Mouse (Mus musculus): ENCODE measurements around the gene Mical2. TPM values are rescaled to one million over a fixed set of nuclear protein-coding genes. Genes with fewer than 3 reads are reported as not detected.

Gene Mical2
- polyA plus RNA-seq, 2 experiments = 5.0 to 7.5 TPM

- no peaks in the 10 kb centered on the region for H3K27me3 ChIP-seq (ENCODE audit: control insufficient read depth, insufficient read depth, low read length)
- no peak overlapping the region for H3K9ac ChIP-seq (ENCODE audit: low read depth, low read length, severe bottlenecking)
- no peak for DNase-seq (ENCODE audit: low spot score)
- 84% methylated on average over 4 of the region's 4 CpGs for WGBS
- H3K9me3 ChIP-seq (ENCODE audit: control insufficient read depth, low read length) = no peaks in the 10 kb centered on the region
- H3K36me3 ChIP-seq (ENCODE audit: control insufficient read depth, insufficient read depth, low read length) = no peaks in the 10 kb centered on the region
- H3K4me2 ChIP-seq (replicated peaks; ENCODE audit: low read depth, low read length, severe bottlenecking) = no peak overlapping the region
- no peak overlapping the region for H3K4me3 ChIP-seq (replicated peaks; ENCODE audit: low read length)
- TF ChIP-seq POLR2A (IDR thresholded peaks at IDR 0.05; ENCODE audit: borderline replicate concordance, extremely low read depth, insufficient read depth, insufficient read length) = no peak
- ATAC-seq (ENCODE audit: low FRiP score, low read depth) = no peak
- H3K4me1 ChIP-seq (ENCODE audit: control insufficient read depth, insufficient read depth, low read length) = peaks cover 36% of the 10 kb centered on the region
- H3K27ac ChIP-seq (replicated peaks; ENCODE audit: low read depth, low read length) = no peak overlapping the region
Measured at GRCm38 (mm10) chr7:112457373-112457772, 231.7 kb downstream of the Mical2 start.

- TF ChIP-seq POLR2A (IDR thresholded peaks at IDR 0.05; ENCODE audit: borderline replicate concordance, extremely low read depth, insufficient read depth, insufficient read length) = no peak
- H3K4me1 ChIP-seq (ENCODE audit: control insufficient read depth, insufficient read depth, low read length) = peaks cover 41% of the 10 kb centered on the region
- no peaks in the 10 kb centered on the region for H3K9me3 ChIP-seq (ENCODE audit: control insufficient read depth, low read length)
- 79% methylated on average over 4 of the region's 4 CpGs for WGBS
- H3K36me3 ChIP-seq (ENCODE audit: control insufficient read depth, insufficient read depth, low read length) = no peaks in the 10 kb centered on the region
- no peak overlapping the region for H3K4me3 ChIP-seq (replicated peaks; ENCODE audit: low read length)
- ATAC-seq (ENCODE audit: low FRiP score, low read depth) (no peak), DNase-seq (ENCODE audit: low spot score) (no peak)
- H3K9ac ChIP-seq (ENCODE audit: low read depth, low read length, severe bottlenecking) = no peak overlapping the region
- no peak overlapping the region for H3K27ac ChIP-seq (replicated peaks; ENCODE audit: low read depth, low read length)
- H3K27me3 ChIP-seq (ENCODE audit: control insufficient read depth, insufficient read depth, low read length) = no peaks in the 10 kb centered on the region
- no peak overlapping the region for H3K4me2 ChIP-seq (replicated peaks; ENCODE audit: low read depth, low read length, severe bottlenecking)
Measured at GRCm38 (mm10) chr7:112457920-112458319, 232.3 kb downstream of the Mical2 start.

- 30% methylated on average over 5 of the region's 5 CpGs for WGBS
- H3K27me3 ChIP-seq (ENCODE audit: control insufficient read depth, insufficient read depth, low read length) = no peaks in the 10 kb centered on the region
- H3K9ac ChIP-seq (ENCODE audit: low read depth, low read length, severe bottlenecking) = no peak overlapping the region
- no peaks in the 10 kb centered on the region for H3K36me3 ChIP-seq (ENCODE audit: control insufficient read depth, insufficient read depth, low read length)
- no peak for TF ChIP-seq POLR2A (IDR thresholded peaks at IDR 0.05; ENCODE audit: borderline replicate concordance, extremely low read depth, insufficient read depth, insufficient read length)
- H3K9me3 ChIP-seq (ENCODE audit: control insufficient read depth, low read length) = no peaks in the 10 kb centered on the region
- no peak for DNase-seq (ENCODE audit: low spot score)
- peaks cover 47% of the 10 kb centered on the region for H3K4me1 ChIP-seq (ENCODE audit: control insufficient read depth, insufficient read depth, low read length)
- no peak overlapping the region for H3K4me2 ChIP-seq (replicated peaks; ENCODE audit: low read depth, low read length, severe bottlenecking)
- no peak overlapping the region for H3K27ac ChIP-seq (replicated peaks; ENCODE audit: low read depth, low read length)
- ATAC-seq (ENCODE audit: low FRiP score, low read depth) = no peak
- no peak overlapping the region for H3K4me3 ChIP-seq (replicated peaks; ENCODE audit: low read length)
Measured at GRCm38 (mm10) chr7:112458440-112458839, 232.8 kb downstream of the Mical2 start.

Other genes starting within 250 kb of the Mical2 start
- 42.0 and 51.9 TPM in 2 replicates for gene Usp47, start 202.4 kb upstream of the Mical2 start, polyA plus RNA-seq (2012; rRNA removed)
- gene Usp47, start 202.4 kb upstream of the Mical2 start, polyA plus RNA-seq (2014; fragmentation: Nextera tagmentation; extraction: Ambion mirVana) = 81.2 and 89.5 TPM in 2 replicates
- gene Dkk3, start 66.8 kb upstream of the Mical2 start, polyA plus RNA-seq (2012; rRNA removed) = 37.9 and 39.9 TPM in 2 replicates
- 62.6 and 66.8 TPM in 2 replicates for gene Dkk3, start 66.8 kb upstream of the Mical2 start, polyA plus RNA-seq (2014; fragmentation: Nextera tagmentation; extraction: Ambion mirVana)
- gene Parva, start 201.6 kb downstream of the Mical2 start, polyA plus RNA-seq (2012; rRNA removed) = 82.2 and 82.3 TPM in 2 replicates
- 88.8 and 96.9 TPM in 2 replicates for gene Parva, start 201.6 kb downstream of the Mical2 start, polyA plus RNA-seq (2014; fragmentation: Nextera tagmentation; extraction: Ambion mirVana)

Measured in limb, embryonic 14.5 days (tissue).